Mouse (Mus musculus) brain, embryonic 14.5 days (tissue): Measurements from ENCODE around the gene Sh3yl1. TPM values are rescaled to one million over a fixed set of nuclear protein-coding genes. Genes with fewer than 3 reads are reported as not detected.

Experiments used
- DNase-seq: peaks from one replicate; pipeline ENCODE4 v3.0.0-alpha.2; 2011; ENCODE audit warnings: low read depth
- CTCF ChIP-seq: fragments of 200-500 bp; IDR thresholded peaks from 2 replicates; pipeline ENCODE4 v1.5.1; 2012; ENCODE audit warnings: inconsistent platforms, mild to moderate bottlenecking, moderate library complexity, borderline replicate concordance; ENCODE audit not compliant: insufficient read depth, insufficient read length; ENCODE audit errors: extremely low read depth
- POLR2A ChIP-seq: fragments of 200-500 bp; IDR thresholded peaks from 2 replicates; pipeline ENCODE4 v1.6.1; 2012; ENCODE audit warnings: mild to moderate bottlenecking, inconsistent platforms, borderline replicate concordance; ENCODE audit not compliant: poor library complexity, insufficient read depth, insufficient read length, severe bottlenecking; ENCODE audit errors: extremely low read depth
- polyA plus RNA-seq: library from polyadenylated mRNA; depleted of rRNA; stranded (reverse); fragments of >200 nt; gene quantifications from 2 replicates; pipeline ENCODE4 v1.2.3, GENCODE M21; 2012

Gene Sh3yl1
- polyA plus RNA-seq, 1 experiment, result 23.0 TPM

- no peak for TF ChIP-seq CTCF
- no peak for TF ChIP-seq POLR2A
- DNase-seq, result no peak
These were observed 1.6 kb upstream of the Sh3yl1 start for GRCm38 (mm10) chr12:30909881-30910280.

GRCm38 (mm10) chr12:30910860-30911259 is 608 bp upstream of the Sh3yl1 start:
- TF ChIP-seq CTCF (no peak), POLR2A (no peak)
- no peak for DNase-seq

- peak; percentile 64 for DNase-seq
These were observed 547 bp downstream of the Sh3yl1 start for GRCm38 (mm10) chr12:30912048-30912381.

GRCm38 (mm10) chr12:30912840-30913239 is 1.4 kb downstream of the Sh3yl1 start:
- DNase-seq, result no peak
- TF ChIP-seq CTCF, result no peak

More at GRCm38 (mm10) chr12:30912048-30912381, 547 bp downstream of the Sh3yl1 start:
- TF ChIP-seq POLR2A, result no peak
- no peak for TF ChIP-seq CTCF

GRCm38 (mm10) chr12:30922401-30922800 is 10.9 kb downstream of the Sh3yl1 start:
- TF ChIP-seq CTCF, result no peak
- TF ChIP-seq POLR2A, result no peak
- no peak for DNase-seq

DNA sequence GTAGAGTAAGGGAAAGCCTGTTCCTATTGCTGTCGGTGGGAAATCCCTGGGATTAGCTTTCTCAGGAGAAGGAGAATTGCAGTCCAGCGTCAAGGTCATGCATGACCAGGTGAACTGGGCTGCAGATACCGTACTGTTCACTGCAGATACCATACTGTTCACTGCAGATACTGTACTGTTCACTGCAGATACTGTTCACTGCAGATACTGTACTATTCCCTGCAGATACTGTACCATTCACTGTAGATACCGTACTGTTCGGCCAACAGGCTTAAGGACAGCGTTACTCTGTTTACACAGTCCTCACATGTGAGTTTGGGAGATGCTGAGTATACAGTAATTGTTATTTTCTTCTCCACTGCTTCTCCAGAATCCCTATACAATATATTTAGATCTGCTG is 16.7 kb downstream of the Sh3yl1 start:
- no peak for DNase-seq
- TF ChIP-seq POLR2A (no peak), CTCF (no peak)

- no peak for DNase-seq
- TF ChIP-seq POLR2A (no peak), CTCF (no peak)
These were observed 21.8 kb downstream of the Sh3yl1 start for GRCm38 (mm10) chr12:30933299-30933698.

DNA sequence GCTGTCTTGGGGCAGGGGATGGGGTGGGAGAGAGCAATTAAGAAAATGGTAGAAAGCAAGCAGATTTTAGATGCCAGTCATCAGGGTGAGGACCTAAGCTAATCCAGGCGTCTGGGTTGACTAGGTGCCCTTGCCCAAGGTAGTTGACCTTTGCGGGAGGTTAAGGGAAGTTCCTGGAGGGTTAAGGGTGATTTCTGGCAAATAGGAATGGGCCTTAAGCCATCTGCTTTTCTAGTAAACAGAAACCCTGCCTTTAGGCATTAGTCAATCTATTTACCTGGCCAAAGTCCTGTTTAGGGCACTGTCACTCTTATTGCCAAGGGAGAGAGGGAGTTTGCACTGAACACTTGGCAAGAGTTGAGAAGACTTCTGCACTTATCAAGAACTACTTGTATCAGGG is 25.4 kb downstream of the Sh3yl1 start:
- TF ChIP-seq CTCF (no peak), POLR2A (no peak)
- no peak for DNase-seq

- no peak for DNase-seq
- no peak for TF ChIP-seq CTCF
- TF ChIP-seq POLR2A, result no peak
These were observed 31.9 kb downstream of the Sh3yl1 start for GRCm38 (mm10) chr12:30943057-30943986.

- TF ChIP-seq CTCF, result no peak
- DNase-seq, result no peak
These were observed 32.7 kb downstream of the Sh3yl1 start for GRCm38 (mm10) chr12:30944197-30944596.

- no peak for TF ChIP-seq POLR2A
- no peak for DNase-seq
These were observed 59.2 kb downstream of the Sh3yl1 start for GRCm38 (mm10) chr12:30970700-30971099.

GRCm38 (mm10) chr12:31003795-31004194 is 92.3 kb downstream of the Sh3yl1 start:
- no peak for TF ChIP-seq POLR2A
- TF ChIP-seq CTCF, result no peak
- no peak for DNase-seq
